Mouse (Mus musculus): ENCODE results near the gene Nsun2. TPM values are rescaled to one million over a fixed set of nuclear protein-coding genes. Genes with fewer than 3 reads are reported as not detected.

Gene Nsun2
- polyA plus RNA-seq, 2 experiments = 102 to 134 TPM

DNA sequence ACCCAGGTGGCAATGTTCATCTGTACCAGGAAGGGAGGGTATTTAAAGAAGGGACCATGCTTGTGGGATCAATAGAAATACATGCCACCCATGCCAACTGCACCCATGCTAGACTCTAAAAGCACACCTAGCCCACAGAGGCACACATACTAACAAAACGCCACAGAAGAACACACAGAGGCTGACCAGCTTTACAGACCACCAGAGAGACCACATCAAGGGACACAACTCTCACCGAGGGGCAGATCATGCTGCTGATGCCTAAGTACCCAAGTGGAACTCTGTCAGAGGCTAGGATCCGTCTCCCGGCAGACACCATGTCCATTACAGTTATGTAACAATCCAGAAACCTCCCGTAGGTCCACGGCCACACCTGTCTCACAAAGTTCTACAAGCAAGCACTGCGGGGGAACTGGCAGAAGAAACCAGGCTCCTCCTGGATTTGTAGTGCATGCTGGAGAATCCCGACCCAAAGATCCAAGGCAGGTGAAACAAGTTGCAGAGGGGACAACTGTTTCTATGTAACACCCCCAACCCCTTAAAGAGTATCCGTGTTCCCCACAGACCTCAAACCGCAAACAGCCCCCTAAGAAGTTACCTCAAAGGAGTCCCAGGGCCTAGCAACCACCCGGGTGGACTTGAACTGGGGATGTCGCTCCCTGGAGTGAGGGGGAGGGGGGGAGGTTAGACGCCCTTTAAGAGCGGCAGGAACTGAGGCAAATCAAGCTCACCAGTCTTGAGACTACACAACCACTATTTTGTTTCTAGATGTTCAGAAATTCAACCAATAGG lies 1.2 kb upstream of the Nsun2 start:
- Histone ChIP-seq H3K27ac (replicated peaks; ENCODE audit: low read depth, low read length) (no peak overlapping the region), H3K9me3 (ENCODE audit: control insufficient read depth, low read length) (no peaks in the 10 kb centered on the region), H3K4me2 (replicated peaks; ENCODE audit: low read depth, low read length, severe bottlenecking) (peak overlapping the region; percentile 66), H3K4me1 (ENCODE audit: control insufficient read depth, insufficient read depth, low read length) (peaks cover 35% of the 10 kb centered on the region), H3K9ac (ENCODE audit: low read depth, low read length, severe bottlenecking) (peak overlapping the region; percentile 76), H3K27me3 (ENCODE audit: control insufficient read depth, insufficient read depth, low read length) (no peaks in the 10 kb centered on the region), H3K4me3 (replicated peaks; ENCODE audit: low read length) (peak overlapping the region; percentile 89), H3K36me3 (ENCODE audit: control insufficient read depth, insufficient read depth, low read length) (peaks cover 10% of the 10 kb centered on the region)
- no peak for TF ChIP-seq POLR2A (IDR thresholded peaks at IDR 0.05; ENCODE audit: borderline replicate concordance, extremely low read depth, insufficient read depth, insufficient read length)
- 18% methylated on average over 14 of the region's 14 CpGs for WGBS
- no peak for ATAC-seq (ENCODE audit: low FRiP score, low read depth)
- DNase-seq (ENCODE audit: low spot score) = no peak

DNA sequence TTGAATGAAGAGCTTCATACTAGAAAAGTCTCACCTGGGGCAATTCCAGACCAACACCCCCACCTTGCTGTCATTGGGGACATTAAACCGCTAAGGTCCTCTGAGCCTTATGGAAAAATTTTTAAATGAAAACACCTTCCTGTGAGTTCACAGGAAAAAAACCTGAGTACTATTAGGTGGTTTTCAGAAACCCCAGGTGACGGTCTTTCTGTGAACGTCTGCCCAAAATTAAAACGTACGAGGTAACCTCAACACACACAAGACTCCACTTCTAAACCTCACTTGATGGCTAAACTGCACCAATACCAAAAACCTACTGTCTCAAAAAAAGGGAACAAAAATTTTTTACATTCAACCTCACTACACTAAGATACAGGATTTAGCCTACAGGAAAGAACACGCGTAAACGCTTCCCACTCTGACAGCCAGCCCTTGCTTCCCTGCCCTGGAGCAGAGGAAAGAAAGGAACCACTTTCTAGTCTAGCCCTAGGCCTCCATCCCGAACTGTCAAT lies 597 bp upstream of the Nsun2 start:
- under 1% methylated on average over 9 of the region's 9 CpGs for WGBS
- no peak for TF ChIP-seq POLR2A (IDR thresholded peaks at IDR 0.05; ENCODE audit: borderline replicate concordance, extremely low read depth, insufficient read depth, insufficient read length)
- ATAC-seq (ENCODE audit: low FRiP score, low read depth) (no peak), DNase-seq (ENCODE audit: low spot score) (no peak)
- Histone ChIP-seq H3K9ac (ENCODE audit: low read depth, low read length, severe bottlenecking) (peak overlapping the region; percentile 76), H3K9me3 (ENCODE audit: control insufficient read depth, low read length) (no peaks in the 10 kb centered on the region), H3K36me3 (ENCODE audit: control insufficient read depth, insufficient read depth, low read length) (peaks cover 10% of the 10 kb centered on the region), H3K4me1 (ENCODE audit: control insufficient read depth, insufficient read depth, low read length) (peaks cover 35% of the 10 kb centered on the region), H3K4me3 (replicated peaks; ENCODE audit: low read length) (peak overlapping the region; percentile 89), H3K27me3 (ENCODE audit: control insufficient read depth, insufficient read depth, low read length) (no peaks in the 10 kb centered on the region), H3K27ac (replicated peaks; ENCODE audit: low read depth, low read length) (0 out of 2 replicates have a peak overlapping the region, but pooled peaks have one; percentile 86), H3K4me2 (replicated peaks; ENCODE audit: low read depth, low read length, severe bottlenecking) (peak overlapping the region; percentile 66)

DNA sequence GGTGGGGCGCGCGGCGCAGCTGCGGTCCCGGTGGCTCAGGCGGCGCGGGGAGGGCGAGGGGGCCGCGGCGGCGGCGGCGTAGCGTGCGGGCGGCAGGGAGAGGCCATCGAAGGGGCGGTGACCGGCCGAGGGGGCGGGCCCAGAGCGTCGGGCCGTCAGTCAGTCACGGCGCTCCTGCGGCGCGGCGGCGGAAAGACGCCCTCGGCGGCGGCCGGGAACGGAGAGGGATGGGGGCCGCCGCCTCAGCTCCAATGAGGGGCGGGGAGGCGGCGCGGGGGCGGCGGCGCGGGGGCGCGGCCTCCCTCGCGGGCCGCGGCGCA lies 748 bp downstream of the Nsun2 start, which contains the start of gene Tent4a:
Gene Tent4a (minus strand): TSS at position 284 of the 320 bp plus-strand sequence.
- H3K9me3 ChIP-seq (ENCODE audit: control insufficient read depth, low read length) = no peaks in the 10 kb centered on the region
- no peak for DNase-seq (ENCODE audit: low spot score)
- peak within 1 kb of the TSS; percentile 76 for H3K9ac ChIP-seq (ENCODE audit: low read depth, low read length, severe bottlenecking)
- WGBS = 0% methylated on average over 21 of the region's 57 CpGs
- peak within 1 kb of the TSS; percentile 66 for H3K4me2 ChIP-seq (replicated peaks; ENCODE audit: low read depth, low read length, severe bottlenecking)
- H3K4me1 ChIP-seq (ENCODE audit: control insufficient read depth, insufficient read depth, low read length) = peaks cover 44% of the 10 kb centered on the region
- H3K36me3 ChIP-seq (ENCODE audit: control insufficient read depth, insufficient read depth, low read length) = peaks cover 10% of the 10 kb centered on the region
- H3K27ac ChIP-seq (replicated peaks; ENCODE audit: low read depth, low read length) = peak within 1 kb of the TSS; percentile 91
- H3K4me3 ChIP-seq (replicated peaks; ENCODE audit: low read length) = peak within 1 kb of the TSS; percentile 89
- no peaks in the 10 kb centered on the region for H3K27me3 ChIP-seq (ENCODE audit: control insufficient read depth, insufficient read depth, low read length)
- peak; percentile 89 for ATAC-seq (ENCODE audit: low FRiP score, low read depth)
- TF ChIP-seq POLR2A (IDR thresholded peaks at IDR 0.05; ENCODE audit: borderline replicate concordance, extremely low read depth, insufficient read depth, insufficient read length) = no peak

DNA sequence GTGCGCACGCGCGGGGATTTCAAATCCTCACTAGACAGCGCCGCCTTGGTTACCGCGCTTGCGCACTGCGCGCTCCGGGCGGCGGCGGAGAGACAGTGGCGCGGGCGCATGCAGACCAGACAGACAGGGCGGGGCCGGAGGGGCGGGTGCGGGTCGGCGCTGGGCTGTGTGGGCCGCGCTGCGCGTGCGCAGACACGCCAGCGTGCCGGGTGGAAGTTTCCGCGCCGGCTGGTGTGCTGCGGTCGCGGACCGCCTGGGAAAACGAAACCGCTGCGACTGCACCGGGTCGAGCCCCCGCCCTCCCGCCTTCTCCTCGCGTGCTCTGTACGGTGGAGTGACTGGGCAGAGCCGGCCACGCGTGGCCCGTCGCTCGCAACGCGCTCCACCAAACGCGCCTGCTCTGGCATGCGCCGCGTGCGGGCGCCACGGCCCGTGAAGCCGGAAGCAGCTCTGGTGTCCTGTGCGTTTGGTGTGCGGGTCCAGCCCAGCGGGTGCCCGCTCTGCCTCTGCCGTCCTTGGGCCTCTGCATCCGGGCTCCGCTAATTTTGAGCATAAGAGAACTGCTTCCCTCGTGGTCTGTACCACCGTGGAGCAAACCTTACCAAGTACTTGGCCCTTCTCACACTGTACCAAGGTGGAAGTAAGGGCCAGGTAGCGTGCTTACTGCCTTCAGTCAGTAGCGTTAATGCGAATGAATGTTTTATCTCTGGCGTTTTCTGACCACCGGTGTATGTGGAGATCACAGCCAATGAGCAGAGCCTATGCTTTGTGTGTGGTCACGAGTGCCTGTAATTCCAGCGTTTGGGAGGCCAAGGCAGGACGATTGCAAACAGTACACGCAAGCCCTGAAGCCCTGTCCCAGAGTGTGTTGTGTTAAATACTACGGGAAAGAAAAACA lies 1.4 kb downstream of the Nsun2 start:
- peak overlapping the region; percentile 62 for H3K4me2 ChIP-seq (replicated peaks; ENCODE audit: low read depth, low read length, severe bottlenecking)
- peak overlapping the region; percentile 76 for H3K9ac ChIP-seq (ENCODE audit: low read depth, low read length, severe bottlenecking)
- DNase-seq (ENCODE audit: low spot score) (peak; percentile 96), ATAC-seq (ENCODE audit: low FRiP score, low read depth) (peak; percentile 95)
- TF ChIP-seq POLR2A (IDR thresholded peaks at IDR 0.05; ENCODE audit: borderline replicate concordance, extremely low read depth, insufficient read depth, insufficient read length) = peak; percentile 74; the same call in 1 of the 2 replicates
- peaks cover 44% of the 10 kb centered on the region for H3K4me1 ChIP-seq (ENCODE audit: control insufficient read depth, insufficient read depth, low read length)
- under 1% methylated on average over 41 of the region's 86 CpGs for WGBS
- peak overlapping the region; percentile 91 for H3K27ac ChIP-seq (replicated peaks; ENCODE audit: low read depth, low read length)
- peak overlapping the region; percentile 89 for H3K4me3 ChIP-seq (replicated peaks; ENCODE audit: low read length)
- H3K27me3 ChIP-seq (ENCODE audit: control insufficient read depth, insufficient read depth, low read length) = no peaks in the 10 kb centered on the region
- no peaks in the 10 kb centered on the region for H3K9me3 ChIP-seq (ENCODE audit: control insufficient read depth, low read length)
- H3K36me3 ChIP-seq (ENCODE audit: control insufficient read depth, insufficient read depth, low read length) = peaks cover 8% of the 10 kb centered on the region; the same call in 1 of the 2 replicates

DNA sequence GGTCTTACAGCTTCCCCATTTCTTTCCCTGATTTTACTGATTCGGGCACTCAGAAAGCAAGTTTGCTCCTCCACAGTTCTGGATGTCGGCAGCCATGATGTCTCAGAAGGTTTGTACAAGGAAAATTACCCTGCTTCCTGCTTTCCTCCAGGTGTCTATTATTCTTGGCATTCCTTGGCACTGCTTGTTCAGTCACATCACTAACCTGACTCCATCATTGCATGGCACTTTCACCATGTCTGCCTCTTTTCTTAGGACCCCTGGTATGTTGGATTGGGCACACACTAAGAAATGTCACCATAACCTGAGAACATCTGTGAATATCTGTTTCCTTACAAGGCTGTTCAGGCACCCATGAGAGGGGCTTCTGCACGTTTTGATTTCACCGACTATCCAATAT lies 2.5 kb downstream of the Nsun2 start:
- no peak overlapping the region for H3K4me3 ChIP-seq (replicated peaks; ENCODE audit: low read length)
- ATAC-seq (ENCODE audit: low FRiP score, low read depth) (no peak), DNase-seq (ENCODE audit: low spot score) (no peak)
- no peak for TF ChIP-seq POLR2A (IDR thresholded peaks at IDR 0.05; ENCODE audit: borderline replicate concordance, extremely low read depth, insufficient read depth, insufficient read length)
- H3K4me1 ChIP-seq (ENCODE audit: control insufficient read depth, insufficient read depth, low read length) = peaks cover 40% of the 10 kb centered on the region
- no peaks in the 10 kb centered on the region for H3K36me3 ChIP-seq (ENCODE audit: control insufficient read depth, insufficient read depth, low read length)
- peak overlapping the region; percentile 62 for H3K4me2 ChIP-seq (replicated peaks; ENCODE audit: low read depth, low read length, severe bottlenecking)
- no peaks in the 10 kb centered on the region for H3K9me3 ChIP-seq (ENCODE audit: control insufficient read depth, low read length)
- H3K9ac ChIP-seq (ENCODE audit: low read depth, low read length, severe bottlenecking) = no peak overlapping the region
- 72% methylated on average over 4 of the region's 4 CpGs for WGBS
- no peak overlapping the region for H3K27ac ChIP-seq (replicated peaks; ENCODE audit: low read depth, low read length)
- H3K27me3 ChIP-seq (ENCODE audit: control insufficient read depth, insufficient read depth, low read length) = no peaks in the 10 kb centered on the region

Measured in limb, embryonic 14.5 days (tissue).